Mouse (Mus musculus): ENCODE measurements around the gene Tollip.
"Not testable (repeated sequence)": the region's sequence is repeated elsewhere in the genome, so short reads cannot be mapped to it uniquely, and the experiment has no call there.

The Tollip gene

GRCm38 (mm10) chr7:141934128-141934898, 16.0 kb upstream of the Tollip start:
- no peak for DNase-seq (ENCODE audit: low spot score in 2 of 2)

- DNase-seq (ENCODE audit: low spot score in 2 of 2), result peak in 1 of 2 experiments; percentile 51
Observed at GRCm38 (mm10) chr7:141928642-141929041, 10.3 kb upstream of the Tollip start.

- peak; percentile 49 to 64 for DNase-seq (ENCODE audit: low spot score in 2 of 2)
Observed at GRCm38 (mm10) chr7:141924917-141925316, 6.6 kb upstream of the Tollip start.

GRCm38 (mm10) chr7:141924121-141924520, 5.8 kb upstream of the Tollip start:
- DNase-seq (ENCODE audit: low spot score in 2 of 2), result not testable (repeated sequence)

GRCm38 (mm10) chr7:141911305-141911704, 7.0 kb downstream of the Tollip start:
- no peak for DNase-seq (ENCODE audit: low spot score in 2 of 2)

GRCm38 (mm10) chr7:141908591-141908990, 9.7 kb downstream of the Tollip start:
- no peak for DNase-seq (ENCODE audit: low spot score in 2 of 2)

- DNase-seq (ENCODE audit: low spot score in 2 of 2), result peak; percentile 23 to 25
Observed at GRCm38 (mm10) chr7:141902791-141903190, 15.5 kb downstream of the Tollip start.

GRCm38 (mm10) chr7:141902269-141902729, 16.0 kb downstream of the Tollip start:
- peak; percentile 94 to 97 for DNase-seq (ENCODE audit: low spot score in 2 of 2)

- no peak for DNase-seq (ENCODE audit: low spot score in 2 of 2)
Observed at GRCm38 (mm10) chr7:141901825-141902224, 16.5 kb downstream of the Tollip start.

GRCm38 (mm10) chr7:141892151-141892550, 26.2 kb downstream of the Tollip start:
- no peak for DNase-seq (ENCODE audit: low spot score in 2 of 2)

GRCm38 (mm10) chr7:141878813-141879212, 39.5 kb downstream of the Tollip start:
- DNase-seq (ENCODE audit: low spot score in 2 of 2), result no peak

GRCm38 (mm10) chr7:141874891-141875290, 43.4 kb downstream of the Tollip start:
- DNase-seq (ENCODE audit: low spot score in 2 of 2), result no peak

GRCm38 (mm10) chr7:141870553-141870952, 47.8 kb downstream of the Tollip start:
- no peak for DNase-seq (ENCODE audit: low spot score in 2 of 2)

- no peak for DNase-seq (ENCODE audit: low spot score in 2 of 2)
Observed at GRCm38 (mm10) chr7:141869644-141870043, 48.7 kb downstream of the Tollip start.

- DNase-seq (ENCODE audit: low spot score in 2 of 2), result no peak
Observed at GRCm38 (mm10) chr7:141861046-141861445, 57.3 kb downstream of the Tollip start.

GRCm38 (mm10) chr7:141840354-141840753, 78.0 kb downstream of the Tollip start:
- DNase-seq (ENCODE audit: low spot score in 2 of 2), result no peak

GRCm38 (mm10) chr7:141838779-141839178, 79.5 kb downstream of the Tollip start, which contains the start of gene Muc5b:
TSS of gene Muc5b (plus strand) at chr7:141839070.
- no peak for DNase-seq (ENCODE audit: low spot score in 2 of 2)

GRCm38 (mm10) chr7:141836423-141836822, 81.9 kb downstream of the Tollip start:
- no peak for DNase-seq (ENCODE audit: low spot score in 2 of 2)

- DNase-seq (ENCODE audit: low spot score in 2 of 2), result no peak
Observed at GRCm38 (mm10) chr7:141835941-141836340, 82.4 kb downstream of the Tollip start.

Measured in frontal cortex, postnatal 25 days (tissue).